Mouse (Mus musculus): ENCODE measurements around the gene Ccdc85b.

- no peak for TF ChIP-seq CTCF (IDR thresholded peaks at IDR 0.05; ENCODE audit: low read depth, low read length)
- no peak for TF ChIP-seq POLR2A (IDR thresholded peaks at IDR 0.05; ENCODE audit: insufficient read depth, low read length)
These were observed 27.3 kb downstream of the Ccdc85b start for GRCm38 (mm10) chr19:5430408-5430807.

All from ES-Bruce4 (cell line).